Mouse (Mus musculus): ENCODE measurements at regions not wholly inside any gene's neighbourhood (a gene's known extent, or its start where the extent isn't known, plus 50 kb on each side); places are given as distances from the start of the nearest gene placed in this dataset.

- Histone ChIP-seq H3K27ac (replicated peaks; ENCODE audit: low read depth, low read length) (no peak overlapping the region), H3K4me1 (ENCODE audit: control insufficient read depth, insufficient read depth, low read length) (0 out of 2 replicates have a peak, but pooled peaks cover 3% of the 10 kb centered on the region), H3K36me3 (ENCODE audit: control insufficient read depth, insufficient read depth, low read length) (no peaks in the 10 kb centered on the region), H3K4me2 (ENCODE audit: low read depth, severe bottlenecking) (no peak overlapping the region), H3K9me3 (ENCODE audit: control insufficient read depth, low read length) (no peaks in the 10 kb centered on the region), H3K9ac (ENCODE audit: low read length) (no peak overlapping the region), H3K27me3 (ENCODE audit: control insufficient read depth, insufficient read depth, low read length) (no peaks in the 10 kb centered on the region), H3K4me3 (ENCODE audit: low read depth, low read length) (no peak overlapping the region)
- ATAC-seq (ENCODE audit: insufficient number of reproducible peaks, low FRiP score, low TSS enrichment, low read depth) (no peak), DNase-seq (ENCODE audit: low spot score) (no peak)
- WGBS = 93% methylated on average over 5 of the region's 5 CpGs
Observed at GRCm38 (mm10) chr13:99094221-99094620, 90.4 kb upstream of the Zfp366 start.

- no peak overlapping the region for H3K27ac ChIP-seq (replicated peaks; ENCODE audit: low read depth, low read length)
- 0 out of 2 replicates have a peak, but pooled peaks cover 3% of the 10 kb centered on the region for H3K4me1 ChIP-seq (ENCODE audit: control insufficient read depth, insufficient read depth, low read length)
- no peaks in the 10 kb centered on the region for H3K36me3 ChIP-seq (ENCODE audit: control insufficient read depth, insufficient read depth, low read length)
- no peak overlapping the region for H3K9ac ChIP-seq (ENCODE audit: low read length)
- H3K4me2 ChIP-seq (ENCODE audit: low read depth, severe bottlenecking) = no peak overlapping the region
- 10% methylated on average over 9 of the region's 9 CpGs for WGBS
- no peak overlapping the region for H3K4me3 ChIP-seq (ENCODE audit: low read depth, low read length)
- DNase-seq (ENCODE audit: low spot score) (peak; percentile 82), ATAC-seq (ENCODE audit: insufficient number of reproducible peaks, low FRiP score, low TSS enrichment, low read depth) (no peak)
- no peaks in the 10 kb centered on the region for H3K27me3 ChIP-seq (ENCODE audit: control insufficient read depth, insufficient read depth, low read length)
- no peaks in the 10 kb centered on the region for H3K9me3 ChIP-seq (ENCODE audit: control insufficient read depth, low read length)
Observed at GRCm38 (mm10) chr13:99093269-99093668, 91.4 kb upstream of the Zfp366 start.

- Histone ChIP-seq H3K36me3 (ENCODE audit: control insufficient read depth, insufficient read depth, low read length) (no peaks in the 10 kb centered on the region), H3K4me1 (ENCODE audit: control insufficient read depth, insufficient read depth, low read length) (0 out of 2 replicates have a peak, but pooled peaks cover 3% of the 10 kb centered on the region), H3K4me3 (ENCODE audit: low read depth, low read length) (no peak overlapping the region), H3K9me3 (ENCODE audit: control insufficient read depth, low read length) (no peaks in the 10 kb centered on the region), H3K4me2 (ENCODE audit: low read depth, severe bottlenecking) (no peak overlapping the region), H3K27me3 (ENCODE audit: control insufficient read depth, insufficient read depth, low read length) (no peaks in the 10 kb centered on the region), H3K9ac (ENCODE audit: low read length) (no peak overlapping the region), H3K27ac (replicated peaks; ENCODE audit: low read depth, low read length) (no peak overlapping the region)
- ATAC-seq (ENCODE audit: insufficient number of reproducible peaks, low FRiP score, low TSS enrichment, low read depth) (no peak), DNase-seq (ENCODE audit: low spot score) (no peak)
- 45% methylated on average over 14 of the region's 14 CpGs for WGBS
Observed at GRCm38 (mm10) chr13:99092279-99092930, 92.2 kb upstream of the Zfp366 start.

GRCm38 (mm10) chr13:99091562-99092278 lies 92.9 kb upstream of the Zfp366 start:
- Histone ChIP-seq H3K36me3 (ENCODE audit: control insufficient read depth, insufficient read depth, low read length) (no peaks in the 10 kb centered on the region), H3K27me3 (ENCODE audit: control insufficient read depth, insufficient read depth, low read length) (no peaks in the 10 kb centered on the region), H3K4me2 (ENCODE audit: low read depth, severe bottlenecking) (no peak overlapping the region), H3K4me3 (ENCODE audit: low read depth, low read length) (no peak overlapping the region), H3K9ac (ENCODE audit: low read length) (no peak overlapping the region), H3K27ac (replicated peaks; ENCODE audit: low read depth, low read length) (no peak overlapping the region), H3K4me1 (ENCODE audit: control insufficient read depth, insufficient read depth, low read length) (0 out of 2 replicates have a peak, but pooled peaks cover 3% of the 10 kb centered on the region), H3K9me3 (ENCODE audit: control insufficient read depth, low read length) (no peaks in the 10 kb centered on the region)
- ATAC-seq (ENCODE audit: insufficient number of reproducible peaks, low FRiP score, low TSS enrichment, low read depth) = no peak
- no peak for DNase-seq (ENCODE audit: low spot score)
- 67% methylated on average over 7 of the region's 7 CpGs for WGBS

GRCm38 (mm10) chr13:99090361-99090760 lies 94.3 kb upstream of the Zfp366 start:
- no peaks in the 10 kb centered on the region for H3K36me3 ChIP-seq (ENCODE audit: control insufficient read depth, insufficient read depth, low read length)
- no peak for ATAC-seq (ENCODE audit: insufficient number of reproducible peaks, low FRiP score, low TSS enrichment, low read depth)
- H3K27me3 ChIP-seq (ENCODE audit: control insufficient read depth, insufficient read depth, low read length) = no peaks in the 10 kb centered on the region
- H3K9ac ChIP-seq (ENCODE audit: low read length) = no peak overlapping the region
- H3K9me3 ChIP-seq (ENCODE audit: control insufficient read depth, low read length) = no peaks in the 10 kb centered on the region
- H3K4me2 ChIP-seq (ENCODE audit: low read depth, severe bottlenecking) = no peak overlapping the region
- 0 out of 2 replicates have a peak, but pooled peaks cover 3% of the 10 kb centered on the region for H3K4me1 ChIP-seq (ENCODE audit: control insufficient read depth, insufficient read depth, low read length)
- no peak for DNase-seq (ENCODE audit: low spot score)
- 85% methylated on average over 3 of the region's 3 CpGs for WGBS
- H3K4me3 ChIP-seq (ENCODE audit: low read depth, low read length) = no peak overlapping the region
- H3K27ac ChIP-seq (replicated peaks; ENCODE audit: low read depth, low read length) = no peak overlapping the region

- H3K9me3 ChIP-seq (ENCODE audit: control insufficient read depth, low read length) = no peaks in the 10 kb centered on the region
Observed at GRCm38 (mm10) chr13:99088285-99088684, 96.3 kb upstream of the Zfp366 start.

GRCm38 (mm10) chr13:99079331-99079761 lies 95.0 kb upstream of the 1700024P04Rik start:
- ATAC-seq (ENCODE audit: insufficient number of reproducible peaks, low FRiP score, low TSS enrichment, low read depth) (no peak), DNase-seq (ENCODE audit: low spot score) (no peak)
- H3K4me2 ChIP-seq (ENCODE audit: low read depth, severe bottlenecking) = no peak overlapping the region
- H3K36me3 ChIP-seq (ENCODE audit: control insufficient read depth, insufficient read depth, low read length) = no peaks in the 10 kb centered on the region
- no peaks in the 10 kb centered on the region for H3K27me3 ChIP-seq (ENCODE audit: control insufficient read depth, insufficient read depth, low read length)
- no peak overlapping the region for H3K4me3 ChIP-seq (ENCODE audit: low read depth, low read length)
- no peak overlapping the region for H3K27ac ChIP-seq (replicated peaks; ENCODE audit: low read depth, low read length)
- H3K9me3 ChIP-seq (ENCODE audit: control insufficient read depth, low read length) = no peaks in the 10 kb centered on the region
- no peak overlapping the region for H3K9ac ChIP-seq (ENCODE audit: low read length)
- H3K4me1 ChIP-seq (ENCODE audit: control insufficient read depth, insufficient read depth, low read length) = no peaks in the 10 kb centered on the region
- 95% methylated on average over 8 of the region's 8 CpGs for WGBS

More at GRCm38 (mm10) chr13:99088285-99088684, 96.3 kb upstream of the Zfp366 start:
- H3K4me1 ChIP-seq (ENCODE audit: control insufficient read depth, insufficient read depth, low read length) = 0 out of 2 replicates have a peak, but pooled peaks cover 3% of the 10 kb centered on the region
- 86% methylated on average over 4 of the region's 4 CpGs for WGBS
- no peak overlapping the region for H3K27ac ChIP-seq (replicated peaks; ENCODE audit: low read depth, low read length)
- no peaks in the 10 kb centered on the region for H3K27me3 ChIP-seq (ENCODE audit: control insufficient read depth, insufficient read depth, low read length)
- no peaks in the 10 kb centered on the region for H3K36me3 ChIP-seq (ENCODE audit: control insufficient read depth, insufficient read depth, low read length)
- H3K4me3 ChIP-seq (ENCODE audit: low read depth, low read length) = no peak overlapping the region
- no peak for DNase-seq (ENCODE audit: low spot score)
- H3K9ac ChIP-seq (ENCODE audit: low read length) = no peak overlapping the region
- no peak overlapping the region for H3K4me2 ChIP-seq (ENCODE audit: low read depth, severe bottlenecking)
- ATAC-seq (ENCODE audit: insufficient number of reproducible peaks, low FRiP score, low TSS enrichment, low read depth) = no peak

GRCm38 (mm10) chr13:99078643-99079042 lies 94.3 kb upstream of the 1700024P04Rik start:
- no peaks in the 10 kb centered on the region for H3K9me3 ChIP-seq (ENCODE audit: control insufficient read depth, low read length)
- DNase-seq (ENCODE audit: low spot score) (no peak), ATAC-seq (ENCODE audit: insufficient number of reproducible peaks, low FRiP score, low TSS enrichment, low read depth) (no peak)
- no peak overlapping the region for H3K4me2 ChIP-seq (ENCODE audit: low read depth, severe bottlenecking)
- H3K9ac ChIP-seq (ENCODE audit: low read length) = no peak overlapping the region
- H3K4me3 ChIP-seq (ENCODE audit: low read depth, low read length) = no peak overlapping the region
- no peaks in the 10 kb centered on the region for H3K36me3 ChIP-seq (ENCODE audit: control insufficient read depth, insufficient read depth, low read length)
- no peaks in the 10 kb centered on the region for H3K4me1 ChIP-seq (ENCODE audit: control insufficient read depth, insufficient read depth, low read length)
- no peaks in the 10 kb centered on the region for H3K27me3 ChIP-seq (ENCODE audit: control insufficient read depth, insufficient read depth, low read length)
- 82% methylated on average over 10 of the region's 10 CpGs for WGBS
- no peak overlapping the region for H3K27ac ChIP-seq (replicated peaks; ENCODE audit: low read depth, low read length)
